Mouse (Mus musculus): ENCODE data around the gene Chsy1. TPM values are rescaled to one million over a fixed set of nuclear protein-coding genes. Genes with fewer than 3 reads are reported as not detected.

Gene Chsy1
- polyA plus RNA-seq, 1 experiment from 2014 or later: 29.0 TPM

DNA sequence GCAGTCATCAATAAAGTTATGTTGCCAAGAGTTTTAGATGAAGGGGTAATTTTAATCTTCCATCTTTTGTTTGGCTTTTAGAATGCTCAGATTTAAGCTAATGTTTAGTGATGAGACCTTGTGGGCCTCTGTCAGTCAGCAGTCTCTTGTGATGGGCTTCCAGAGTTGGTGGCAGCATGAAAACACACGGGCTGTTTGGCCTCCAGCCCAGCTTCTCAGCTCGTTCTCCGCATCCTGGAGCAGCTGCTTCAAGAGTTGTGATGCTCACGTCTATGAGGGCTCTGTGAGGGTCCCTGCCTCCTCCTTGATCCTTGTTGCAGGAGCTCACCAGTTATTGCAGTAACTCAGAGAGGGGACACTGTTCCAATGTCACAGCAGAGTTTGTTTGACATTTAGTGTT lies 29.0 kb downstream of the Chsy1 start:
- no peak overlapping the region for H3K4me2 ChIP-seq
- H3K9ac ChIP-seq: no peak overlapping the region
- peaks cover 17% of the 10 kb centered on the region; the same call in 1 of the 2 replicates for H3K36me3 ChIP-seq (ENCODE audit: insufficient read depth)
- 19% methylated on average over 4 of the region's 4 CpGs for WGBS
- peak; percentile 39; the same call in 1 of the 2 replicates for ATAC-seq (ENCODE audit: insufficient read depth)
- no peaks in the 10 kb centered on the region for H3K27me3 ChIP-seq (ENCODE audit: insufficient read depth, low read length)
- H3K27ac ChIP-seq (ENCODE audit: low read depth): no peak overlapping the region
- H3K9me3 ChIP-seq (ENCODE audit: low read depth, low read length): no peaks in the 10 kb centered on the region
- no peak for TF ChIP-seq CTCF (IDR thresholded peaks at IDR 0.05; ENCODE audit: low read depth)
- peak; percentile 90 for DNase-seq
- H3K4me3 ChIP-seq (ENCODE audit: low read depth, low read length): no peak overlapping the region
- H3K4me1 ChIP-seq (ENCODE audit: insufficient read depth): peaks cover 23% of the 10 kb centered on the region

DNA sequence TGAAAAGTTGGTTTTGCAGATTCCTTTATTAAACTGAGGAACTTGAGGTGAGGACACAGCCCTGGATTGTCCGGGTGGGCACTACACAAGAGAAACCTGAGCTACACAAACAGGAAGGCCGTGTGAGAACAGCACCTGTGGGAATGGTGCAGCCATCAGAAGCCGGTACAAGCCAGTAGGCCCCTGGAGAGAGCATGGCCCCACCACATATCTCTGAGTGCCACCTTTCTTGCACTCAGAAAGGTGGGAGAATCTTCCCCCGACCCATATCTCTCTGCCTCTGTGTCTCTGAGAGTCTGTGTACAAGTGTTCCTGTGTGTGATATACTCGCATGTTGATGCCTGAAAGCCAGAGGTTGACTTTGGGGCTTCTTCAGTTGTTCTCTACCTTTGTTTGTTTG lies 29.6 kb downstream of the Chsy1 start:
- Histone ChIP-seq H3K36me3 (ENCODE audit: insufficient read depth) (peaks cover 17% of the 10 kb centered on the region; the same call in 1 of the 2 replicates), H3K4me2 (no peak overlapping the region), H3K4me1 (ENCODE audit: insufficient read depth) (peaks cover 23% of the 10 kb centered on the region), H3K4me3 (ENCODE audit: low read depth, low read length) (no peak overlapping the region), H3K9me3 (ENCODE audit: low read depth, low read length) (no peaks in the 10 kb centered on the region), H3K9ac (no peak overlapping the region), H3K27ac (ENCODE audit: low read depth) (no peak overlapping the region), H3K27me3 (ENCODE audit: insufficient read depth, low read length) (no peaks in the 10 kb centered on the region)
- no peak for TF ChIP-seq CTCF (IDR thresholded peaks at IDR 0.05; ENCODE audit: low read depth)
- ATAC-seq (ENCODE audit: insufficient read depth) (no peak), DNase-seq (no peak)
- WGBS: 78% methylated on average over 5 of the region's 5 CpGs

DNA sequence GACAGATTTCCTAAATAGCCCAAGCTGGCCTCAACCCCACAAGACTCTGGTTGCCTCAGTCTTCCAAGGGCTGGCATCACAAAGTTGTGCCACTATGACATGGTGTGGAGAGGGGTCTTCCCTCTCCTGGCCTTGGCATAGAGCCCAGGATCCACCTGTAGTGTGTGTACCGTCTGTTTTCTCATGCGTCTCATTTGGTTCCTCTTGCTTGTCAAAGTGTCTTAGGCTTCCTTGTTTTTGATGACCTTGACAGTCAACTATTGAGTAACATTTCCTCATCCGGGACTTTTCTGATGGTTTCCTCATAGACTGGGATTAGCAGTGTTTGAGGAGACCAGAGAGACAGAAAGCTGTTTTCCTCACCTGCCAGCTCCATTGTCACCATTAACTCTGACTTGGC lies 30.8 kb downstream of the Chsy1 start:
- peaks cover 19% of the 10 kb centered on the region; the same call in 1 of the 2 replicates for H3K36me3 ChIP-seq (ENCODE audit: insufficient read depth)
- WGBS: 57% methylated on average over 3 of the region's 3 CpGs
- no peak overlapping the region for H3K4me3 ChIP-seq (ENCODE audit: low read depth, low read length)
- no peak overlapping the region for H3K27ac ChIP-seq (ENCODE audit: low read depth)
- DNase-seq (no peak), ATAC-seq (ENCODE audit: insufficient read depth) (no peak)
- H3K9ac ChIP-seq: no peak overlapping the region
- no peak for TF ChIP-seq CTCF (IDR thresholded peaks at IDR 0.05; ENCODE audit: low read depth)
- peaks cover 18% of the 10 kb centered on the region; the same call in 1 of the 2 replicates for H3K4me1 ChIP-seq (ENCODE audit: insufficient read depth)
- no peaks in the 10 kb centered on the region for H3K9me3 ChIP-seq (ENCODE audit: low read depth, low read length)
- H3K4me2 ChIP-seq: no peak overlapping the region
- no peaks in the 10 kb centered on the region for H3K27me3 ChIP-seq (ENCODE audit: insufficient read depth, low read length)

DNA sequence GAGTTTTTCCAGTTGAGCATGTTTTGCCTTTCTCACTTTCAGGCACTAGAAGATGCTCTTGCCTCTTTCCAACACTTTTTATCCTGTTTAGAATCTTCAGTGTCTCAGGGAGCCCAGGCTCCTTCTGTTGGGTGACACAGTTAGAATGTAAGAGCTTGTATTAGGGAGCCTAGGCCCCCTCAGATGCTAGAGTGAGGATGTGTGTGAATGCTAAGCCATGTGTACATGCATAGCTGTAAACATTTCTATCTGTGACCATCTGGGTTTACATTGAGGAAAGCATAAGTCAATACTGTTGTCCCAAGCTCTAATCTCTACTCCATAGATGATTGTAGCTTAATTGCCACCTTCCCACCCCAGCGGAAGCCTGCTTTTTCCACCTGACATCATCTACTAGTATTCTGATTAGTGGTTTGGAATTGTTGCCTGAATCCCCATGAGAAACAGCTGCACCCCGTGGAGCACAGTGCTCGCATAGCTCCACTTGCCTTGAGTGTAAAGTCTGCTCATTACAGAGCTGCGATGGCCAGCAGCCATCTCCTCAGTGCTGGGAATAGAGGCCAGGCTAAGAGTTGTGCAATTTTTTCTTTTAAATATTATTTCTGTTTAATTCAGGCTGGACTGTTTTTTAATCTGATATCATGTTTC lies 31.7 kb downstream of the Chsy1 start:
- no peak overlapping the region for H3K9ac ChIP-seq
- 73% methylated on average over 4 of the region's 4 CpGs for WGBS
- ATAC-seq (ENCODE audit: insufficient read depth) (no peak), DNase-seq (peak; percentile 33)
- H3K27ac ChIP-seq (ENCODE audit: low read depth): no peak overlapping the region
- peaks cover 10% of the 10 kb centered on the region; the same call in 1 of the 2 replicates for H3K4me1 ChIP-seq (ENCODE audit: insufficient read depth)
- no peaks in the 10 kb centered on the region for H3K27me3 ChIP-seq (ENCODE audit: insufficient read depth, low read length)
- H3K9me3 ChIP-seq (ENCODE audit: low read depth, low read length): no peaks in the 10 kb centered on the region
- H3K36me3 ChIP-seq (ENCODE audit: insufficient read depth): peaks cover 16% of the 10 kb centered on the region; the same call in 1 of the 2 replicates
- H3K4me2 ChIP-seq: no peak overlapping the region
- TF ChIP-seq CTCF (IDR thresholded peaks at IDR 0.05; ENCODE audit: low read depth): no peak
- H3K4me3 ChIP-seq (ENCODE audit: low read depth, low read length): no peak overlapping the region

DNA sequence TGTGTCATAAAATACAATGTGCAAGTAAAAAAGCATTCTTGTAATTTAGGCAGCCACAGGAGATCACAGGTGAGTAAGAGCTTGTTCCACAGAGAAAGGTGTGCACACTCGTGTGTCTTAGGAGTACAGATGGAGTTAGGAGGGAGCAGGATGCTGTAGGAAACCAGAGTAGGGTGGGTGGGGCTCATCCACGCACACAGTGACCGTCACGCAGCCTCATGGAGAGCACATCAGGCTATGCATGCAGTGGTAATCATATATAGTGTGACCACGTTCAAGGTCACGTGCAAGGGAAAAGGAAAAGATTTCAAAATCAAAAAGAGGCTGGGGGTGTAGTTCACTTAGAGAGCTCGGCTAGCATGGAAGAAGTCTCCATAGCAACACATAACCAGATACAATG lies 33.2 kb downstream of the Chsy1 start:
- no peak for DNase-seq
- ATAC-seq (ENCODE audit: insufficient read depth): no peak
- no peaks in the 10 kb centered on the region for H3K27me3 ChIP-seq (ENCODE audit: insufficient read depth, low read length)
- no peak overlapping the region for H3K9ac ChIP-seq
- TF ChIP-seq CTCF (IDR thresholded peaks at IDR 0.05; ENCODE audit: low read depth): no peak
- peaks cover 16% of the 10 kb centered on the region; the same call in 1 of the 2 replicates for H3K36me3 ChIP-seq (ENCODE audit: insufficient read depth)
- no peak overlapping the region for H3K4me3 ChIP-seq (ENCODE audit: low read depth, low read length)
- H3K4me2 ChIP-seq: no peak overlapping the region
- no peaks in the 10 kb centered on the region for H3K9me3 ChIP-seq (ENCODE audit: low read depth, low read length)
- 0 out of 2 replicates have a peak, but pooled peaks cover 7% of the 10 kb centered on the region for H3K4me1 ChIP-seq (ENCODE audit: insufficient read depth)
- H3K27ac ChIP-seq (ENCODE audit: low read depth): no peak overlapping the region
- WGBS: 79% methylated on average over 7 of the region's 7 CpGs

DNA sequence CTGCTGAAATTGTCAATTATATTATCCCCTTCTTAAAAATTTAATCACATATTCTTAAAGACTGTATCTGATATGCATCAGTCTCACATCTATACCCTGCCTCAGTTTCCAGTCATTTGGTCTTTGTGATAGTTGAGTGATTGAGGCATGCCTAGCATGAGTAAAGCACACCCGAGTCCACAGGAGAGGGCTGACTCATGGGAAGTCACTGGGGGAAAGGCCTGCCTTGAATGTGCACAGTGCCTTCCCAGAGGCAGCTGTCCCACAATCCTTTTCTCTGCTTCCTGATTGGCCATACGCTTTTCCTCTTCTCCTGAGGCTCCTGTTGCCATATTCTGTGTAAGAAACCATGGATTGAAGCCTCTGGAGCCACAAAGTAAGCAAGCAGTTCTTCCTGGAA lies 35.2 kb downstream of the Chsy1 start:
- no peaks in the 10 kb centered on the region for H3K9me3 ChIP-seq (ENCODE audit: low read depth, low read length)
- no peak for ATAC-seq (ENCODE audit: insufficient read depth)
- no peak overlapping the region for H3K4me2 ChIP-seq
- TF ChIP-seq CTCF (IDR thresholded peaks at IDR 0.05; ENCODE audit: low read depth): no peak
- no peak for DNase-seq
- H3K4me3 ChIP-seq (ENCODE audit: low read depth, low read length): no peak overlapping the region
- H3K27ac ChIP-seq (ENCODE audit: low read depth): no peak overlapping the region
- no peak overlapping the region for H3K9ac ChIP-seq
- WGBS: 87% methylated on average over 2 of the region's 2 CpGs
- H3K27me3 ChIP-seq (ENCODE audit: insufficient read depth, low read length): no peaks in the 10 kb centered on the region
- 0 out of 2 replicates have a peak, but pooled peaks cover 7% of the 10 kb centered on the region for H3K4me1 ChIP-seq (ENCODE audit: insufficient read depth)
- peaks cover 9% of the 10 kb centered on the region; the same call in 1 of the 2 replicates for H3K36me3 ChIP-seq (ENCODE audit: insufficient read depth)

DNA sequence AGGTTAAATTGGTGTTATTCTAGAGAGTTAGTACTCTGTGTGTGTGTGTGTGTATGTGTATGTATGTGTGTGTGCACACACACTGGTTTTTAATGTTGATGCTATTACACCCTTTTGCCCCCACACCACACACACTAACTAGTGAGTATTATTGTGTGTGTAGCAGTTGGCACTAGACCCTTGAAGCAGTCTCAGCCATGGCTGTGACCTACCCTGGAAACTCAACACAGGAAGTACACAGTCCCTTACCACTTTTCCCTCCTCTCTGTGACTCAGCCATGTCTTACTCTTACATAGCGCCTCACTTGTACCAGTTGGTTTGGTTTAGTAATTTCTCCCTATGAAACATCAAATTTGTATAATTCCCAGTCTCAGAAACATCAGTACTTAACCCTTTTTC lies 37.8 kb downstream of the Chsy1 start:
- Histone ChIP-seq H3K9ac (no peak overlapping the region), H3K9me3 (ENCODE audit: low read depth, low read length) (no peaks in the 10 kb centered on the region), H3K36me3 (ENCODE audit: insufficient read depth) (peaks cover 6% of the 10 kb centered on the region; the same call in 1 of the 2 replicates), H3K27ac (ENCODE audit: low read depth) (no peak overlapping the region), H3K4me3 (ENCODE audit: low read depth, low read length) (no peak overlapping the region), H3K27me3 (ENCODE audit: insufficient read depth, low read length) (no peaks in the 10 kb centered on the region), H3K4me1 (ENCODE audit: insufficient read depth) (no peaks in the 10 kb centered on the region), H3K4me2 (no peak overlapping the region)
- ATAC-seq (ENCODE audit: insufficient read depth) (no peak), DNase-seq (no peak)
- WGBS: 89% methylated on average over 1 of the region's 1 CpGs
- no peak for TF ChIP-seq CTCF (IDR thresholded peaks at IDR 0.05; ENCODE audit: low read depth)
